Mouse (Mus musculus): ENCODE results near the gene 2900092C05Rik.

- TF ChIP-seq HCFC1 (IDR thresholded peaks at IDR 0.05; ENCODE audit: low read depth, low read length) (no peak), GABPA (IDR thresholded peaks at IDR 0.05; ENCODE audit: low read depth, low read length) (no peak), GATA1 (IDR thresholded peaks at IDR 0.05; ENCODE audit: low read depth, low read length) (no peak), ZMIZ1 (IDR thresholded peaks at IDR 0.05; ENCODE audit: low read depth, low read length) (no peak), CTCF (IDR thresholded peaks at IDR 0.05 in 2 of 3, conservative IDR thresholded peaks at IDR 0.05 in 1 of 3; ENCODE audit: control insufficient read depth in 1 of 3, insufficient read depth in 1 of 3, low read depth in 2 of 3, low read length in 3 of 3, poor library complexity in 1 of 3, severe bottlenecking in 1 of 3) (no peak), ETS1 (IDR thresholded peaks at IDR 0.05; ENCODE audit: low read depth, low read length) (no peak), E2F4 (IDR thresholded peaks at IDR 0.05; ENCODE audit: borderline replicate concordance, low read depth, low read length) (no peak), POLR2A (IDR thresholded peaks at IDR 0.05; ENCODE audit: control insufficient read depth in 1 of 2, insufficient read depth in 1 of 2, low read depth in 1 of 2, low read length in 2 of 2, poor library complexity in 1 of 2) (no peak), MAX (IDR thresholded peaks at IDR 0.05; ENCODE audit: low read length) (no peak), ZNF384 (IDR thresholded peaks at IDR 0.05; ENCODE audit: low read depth, low read length) (no peak), ZC3H11A (IDR thresholded peaks at IDR 0.05; ENCODE audit: low read depth, low read length) (no peak), CHD2 (IDR thresholded peaks at IDR 0.05; ENCODE audit: low read length) (no peak), TAL1 (IDR thresholded peaks at IDR 0.05; ENCODE audit: low read length) (no peak), POLR2AphosphoS2 (IDR thresholded peaks at IDR 0.05; ENCODE audit: low read length) (no peak)
Observed at GRCm38 (mm10) chr7:12510913-12511312, 1.4 kb upstream of the 2900092C05Rik start.

All from MEL (cell line).